Mouse (Mus musculus): Measurements from ENCODE around the gene Usp30.

Usp30 gene

GRCm38 (mm10) chr5:114162106-114162815 lies 97.0 kb downstream of the Usp30 start:
- DNase-seq = no peak

GRCm38 (mm10) chr5:114163117-114163696 lies 97.9 kb downstream of the Usp30 start:
- no peak for DNase-seq

- no peak for DNase-seq
These were observed 105.1 kb downstream of the Usp30 start for GRCm38 (mm10) chr5:114170345-114170744.

- DNase-seq = no peak
These were observed 107.7 kb downstream of the Usp30 start for GRCm38 (mm10) chr5:114172936-114173335.

GRCm38 (mm10) chr5:114173458-114173857 lies 108.2 kb downstream of the Usp30 start:
- DNase-seq = no peak

GRCm38 (mm10) chr5:114173877-114174581 lies 108.8 kb downstream of the Usp30 start:
- DNase-seq = no peak
